Mouse (Mus musculus) MN1 (cell line): Measurements from ENCODE around the gene Arhgdib.
A peak's percentile ranks its signal among the peaks of the same experiment; 100 is the strongest.
"Not testable (repeated sequence)": the region's sequence is repeated elsewhere in the genome, so short reads cannot be mapped to it uniquely, and the experiment has no call there.

Experiments used
- DNase-seq: peaks from one replicate; pipeline ENCODE4 v3.0.0-alpha.2; 2016; ENCODE audit warnings: low spot score

Gene Arhgdib

DNA sequence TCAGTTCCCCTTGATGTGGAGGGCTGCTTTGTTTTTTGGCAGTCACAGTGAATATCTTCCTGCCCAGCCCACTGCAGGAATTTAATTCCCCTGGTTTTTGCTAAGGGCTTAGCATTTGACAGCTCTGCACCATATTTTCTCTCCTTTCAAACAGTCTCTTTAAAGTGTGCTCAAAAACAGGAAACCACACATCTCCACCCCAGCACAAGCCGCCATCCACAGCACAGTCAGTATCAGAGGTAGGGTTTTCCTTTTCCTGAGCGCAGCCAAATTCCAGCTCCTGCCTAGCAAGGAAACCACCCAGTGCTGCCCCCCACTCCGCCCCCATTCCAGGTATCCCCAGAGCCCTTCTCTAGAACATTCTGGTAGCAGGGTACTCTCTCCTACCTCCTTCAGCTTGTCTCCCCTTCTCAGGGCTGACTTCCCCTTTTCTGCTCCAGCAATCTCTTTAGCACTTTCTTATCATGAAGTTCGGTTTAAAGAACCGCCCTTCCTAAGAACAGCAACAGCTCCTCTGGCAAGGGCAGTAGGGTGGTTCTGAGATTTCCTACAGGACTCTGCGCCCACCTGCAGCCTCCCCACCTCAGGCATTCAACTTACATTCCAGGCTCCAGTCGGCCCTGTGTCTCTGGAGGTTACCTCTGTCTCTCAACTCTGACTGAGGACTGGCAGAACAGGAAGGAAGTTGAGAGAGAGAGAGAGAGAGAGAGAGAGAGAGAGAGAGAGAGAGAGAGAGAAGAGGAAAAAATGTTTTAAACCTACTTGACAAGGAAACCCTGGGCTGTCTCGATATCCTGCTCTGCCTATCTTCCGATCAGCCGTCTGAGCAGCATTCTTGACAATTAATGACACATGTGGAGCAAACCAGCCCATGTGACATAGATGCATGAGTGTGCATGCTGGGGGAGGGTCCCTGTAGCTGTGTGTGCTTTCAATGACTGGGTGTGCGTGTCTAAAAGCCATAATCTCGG, at the start of gene Arhgdib:
TSS of gene Arhgdib (minus strand) at position 849 of the 971 bp plus-strand sequence.
- no peak for DNase-seq

DNA sequence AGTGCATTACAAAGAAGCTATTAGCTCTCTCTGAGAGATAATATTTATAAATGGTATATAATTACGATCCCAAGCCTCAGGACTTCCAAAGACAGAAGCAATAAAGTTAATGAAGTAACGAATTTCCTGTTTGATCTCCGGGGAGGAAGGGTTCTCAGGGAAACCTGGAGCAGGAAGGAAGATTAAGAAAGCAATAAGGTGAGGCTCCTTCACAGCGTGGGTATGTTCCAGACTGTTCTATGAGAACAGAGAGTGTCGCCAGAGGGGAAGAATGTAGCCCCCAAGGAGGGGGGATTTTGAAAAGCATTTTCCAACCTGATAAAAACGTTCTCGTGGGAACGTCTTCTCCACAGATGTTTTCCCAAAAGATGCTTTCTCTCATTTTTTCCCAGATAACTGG, 48.9 kb upstream of the Arhgdib start:
- no peak for DNase-seq

DNA sequence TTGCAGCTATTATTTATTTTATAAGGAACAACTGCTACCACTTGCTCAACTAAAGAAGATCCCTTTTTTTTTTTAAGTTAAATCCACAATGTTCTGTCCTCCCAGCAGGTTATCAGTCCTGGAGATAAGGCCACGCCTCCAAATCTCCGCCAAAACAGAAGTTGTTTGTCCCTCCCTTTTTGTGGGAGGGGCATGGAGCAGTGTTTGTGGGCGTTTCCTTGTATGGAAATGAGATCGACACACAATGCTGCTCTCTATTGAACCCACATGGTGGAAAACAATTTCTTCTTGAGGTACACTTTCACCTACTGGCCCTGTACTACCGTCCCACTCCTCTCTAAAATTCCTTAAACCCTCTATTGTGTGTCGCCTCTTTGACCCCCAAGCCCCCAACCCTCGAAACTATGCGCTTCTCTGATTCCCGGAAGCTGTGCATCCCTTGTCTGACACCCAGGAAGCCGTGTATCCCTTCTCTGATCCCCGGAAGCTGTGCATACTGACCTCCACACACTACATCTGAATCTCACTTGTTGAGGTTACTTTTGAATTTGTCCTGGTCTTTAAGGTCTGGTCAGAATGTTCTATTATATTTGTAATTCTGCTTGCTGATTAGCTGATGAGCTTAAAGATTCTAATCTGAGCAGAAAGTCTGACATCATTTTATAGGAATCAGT, 48.3 kb upstream of the Arhgdib start:
- no peak for DNase-seq

DNA sequence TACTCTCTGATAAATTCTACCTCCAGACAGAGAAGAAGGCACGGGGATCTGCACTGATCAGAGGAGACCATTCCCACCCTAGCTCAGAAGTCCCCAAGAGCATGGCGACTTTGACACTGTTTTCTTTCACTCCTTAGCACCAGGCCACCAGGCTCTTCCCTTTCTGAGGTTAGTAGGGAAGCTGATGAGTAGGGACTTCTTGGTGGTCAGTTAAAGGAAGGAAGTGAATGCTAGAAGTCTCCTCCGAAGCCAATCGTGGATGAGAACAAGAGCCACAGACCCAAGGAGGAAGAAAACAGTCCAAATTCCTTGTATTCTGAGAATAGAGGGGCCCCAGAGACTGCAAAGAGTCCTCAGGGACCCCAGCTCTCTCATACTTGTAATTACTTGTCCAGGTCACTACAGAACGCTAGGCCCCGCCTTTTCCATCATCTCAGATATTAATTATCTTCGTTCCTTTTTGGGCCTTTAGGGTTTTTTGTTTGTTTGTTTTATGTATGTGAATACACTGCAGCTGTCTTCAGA, 46.9 kb upstream of the Arhgdib start:
- DNase-seq: no peak

DNA sequence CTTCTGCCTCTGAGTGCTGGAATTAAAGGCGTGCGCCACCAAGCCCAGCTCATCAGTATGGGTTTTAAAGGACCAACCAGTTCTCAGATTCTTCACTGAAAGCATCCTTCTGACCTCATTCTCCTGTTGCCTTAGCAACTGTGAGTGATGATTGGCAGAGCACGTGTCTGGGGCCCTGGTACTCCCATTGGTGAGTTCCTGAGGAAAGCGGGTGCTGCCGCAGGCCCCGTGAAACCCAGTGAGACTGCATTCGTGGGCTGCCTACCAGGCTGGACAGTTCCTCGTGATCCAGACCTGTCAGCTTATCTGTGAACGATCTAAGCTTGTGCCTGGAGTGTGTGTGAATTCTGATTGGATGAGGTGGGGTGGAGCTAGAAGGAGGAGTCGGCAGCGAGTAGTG, 45.0 kb upstream of the Arhgdib start:
- DNase-seq: no peak

DNA sequence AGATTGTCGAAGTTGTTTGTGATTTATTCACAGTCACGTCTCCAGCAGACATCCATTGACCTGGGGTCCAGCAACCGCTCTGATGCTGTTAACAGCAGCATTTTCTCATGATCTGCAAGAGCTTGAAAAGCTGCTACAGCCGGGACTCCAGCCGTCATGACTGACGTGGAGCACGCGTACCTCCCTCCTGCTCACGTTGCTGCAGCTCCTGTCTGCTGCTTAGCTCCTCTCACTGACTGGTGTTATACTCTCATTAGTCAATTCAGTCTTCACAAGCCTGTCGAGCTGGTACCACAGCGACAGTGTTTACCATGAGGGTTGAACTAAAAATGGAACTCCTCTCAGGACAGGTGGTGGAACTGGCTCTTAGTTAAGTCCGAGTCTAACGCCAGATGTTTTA, 44.3 kb upstream of the Arhgdib start:
- no peak for DNase-seq

DNA sequence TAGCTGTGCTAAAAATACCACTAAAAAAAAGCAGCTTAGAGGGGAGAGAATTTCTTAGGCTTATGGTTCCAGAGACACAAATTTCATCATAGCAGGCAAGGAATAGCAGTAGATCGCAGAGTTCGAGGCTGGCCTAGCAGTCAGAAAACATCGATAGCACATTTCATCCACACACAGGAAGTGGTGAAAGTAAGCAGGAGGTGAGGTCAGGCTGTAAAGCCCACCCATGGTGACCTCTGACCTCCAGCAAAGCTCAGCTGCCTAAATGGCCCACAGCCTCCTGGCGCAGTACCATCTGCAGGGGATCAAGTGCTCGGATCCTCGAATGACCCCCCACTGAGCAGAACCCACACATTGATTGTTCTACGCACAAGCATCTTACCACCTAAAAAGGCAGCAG, 41.5 kb upstream of the Arhgdib start:
- DNase-seq: no peak

DNA sequence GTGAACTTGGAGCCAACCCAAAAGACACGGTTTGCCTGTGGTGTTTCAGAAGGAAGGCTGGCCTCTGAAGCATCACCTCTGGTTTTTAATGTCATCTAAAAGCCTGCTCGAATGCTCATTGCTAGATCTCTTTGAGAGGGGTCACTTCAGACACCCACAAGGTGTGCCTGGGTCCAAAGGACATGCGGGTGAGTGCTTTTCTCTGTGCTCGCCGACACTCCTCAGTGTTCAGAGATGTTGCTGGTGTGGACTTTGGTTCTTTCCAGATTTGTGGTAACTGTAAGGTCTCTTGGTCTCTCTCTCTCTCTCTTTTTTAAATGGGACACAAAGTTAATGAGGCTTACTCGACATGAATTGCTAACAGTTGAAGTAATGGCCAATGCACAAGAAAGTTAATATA, 40.9 kb upstream of the Arhgdib start:
- no peak for DNase-seq

DNA sequence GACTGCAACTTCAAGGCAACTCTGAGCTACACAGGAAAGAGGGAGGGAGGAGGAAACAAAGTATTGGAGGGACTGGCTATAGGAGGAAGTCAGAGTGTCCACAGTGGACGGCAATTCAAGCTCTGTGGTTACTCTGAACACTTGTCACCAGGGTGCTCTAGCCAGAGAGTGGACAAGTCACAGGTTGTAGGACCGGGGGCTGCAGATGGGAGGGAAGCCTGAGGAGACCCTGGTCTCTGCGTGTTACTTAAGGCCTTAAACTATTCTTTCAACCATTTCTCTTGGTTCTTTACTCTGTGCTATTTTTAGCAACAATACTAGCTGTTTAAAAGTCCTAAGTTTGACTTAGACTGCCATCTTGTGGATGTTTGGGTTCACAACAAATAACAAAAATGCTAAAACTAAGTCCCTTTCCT, 38.6 kb upstream of the Arhgdib start:
- peak; percentile 9 for DNase-seq

DNA sequence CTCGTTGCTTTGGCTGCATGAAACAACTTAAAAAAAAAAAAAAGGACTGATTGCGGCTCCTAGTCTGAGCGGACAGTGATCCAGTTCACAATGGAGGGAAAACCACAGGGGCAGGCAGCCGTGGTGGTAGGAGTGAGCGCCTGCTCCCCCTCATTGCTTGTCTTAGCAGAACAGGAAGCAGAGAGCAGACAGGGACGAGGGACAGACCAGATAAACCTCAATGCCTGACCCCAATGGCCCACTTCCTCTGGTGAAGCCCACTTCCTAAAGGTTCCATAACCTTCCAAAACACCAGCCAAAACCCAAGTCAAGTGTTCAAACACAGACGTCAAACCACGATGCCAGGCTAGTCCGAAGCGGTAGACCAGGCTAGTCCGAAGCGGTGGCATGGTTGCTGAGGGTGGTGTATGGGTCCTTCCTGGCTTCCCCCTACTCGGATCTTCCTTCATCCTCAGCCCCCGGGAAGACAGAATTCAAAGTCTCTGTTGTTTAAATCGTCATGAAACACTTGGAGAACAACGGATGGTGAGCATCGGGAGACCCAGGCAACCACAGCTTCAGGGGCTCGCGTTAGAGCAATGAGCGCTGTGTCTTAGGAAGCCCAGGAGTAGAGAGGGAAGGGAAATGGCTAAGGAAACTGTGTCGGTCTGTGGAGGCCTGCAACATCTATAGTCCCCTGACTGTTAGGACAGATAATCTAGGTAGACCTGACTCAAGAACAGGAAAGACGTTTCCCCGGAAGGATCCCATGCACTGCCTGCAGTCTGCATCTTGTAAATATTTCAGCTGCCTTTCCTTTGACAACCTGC, 37.8 kb upstream of the Arhgdib start:
- DNase-seq: no peak

DNA sequence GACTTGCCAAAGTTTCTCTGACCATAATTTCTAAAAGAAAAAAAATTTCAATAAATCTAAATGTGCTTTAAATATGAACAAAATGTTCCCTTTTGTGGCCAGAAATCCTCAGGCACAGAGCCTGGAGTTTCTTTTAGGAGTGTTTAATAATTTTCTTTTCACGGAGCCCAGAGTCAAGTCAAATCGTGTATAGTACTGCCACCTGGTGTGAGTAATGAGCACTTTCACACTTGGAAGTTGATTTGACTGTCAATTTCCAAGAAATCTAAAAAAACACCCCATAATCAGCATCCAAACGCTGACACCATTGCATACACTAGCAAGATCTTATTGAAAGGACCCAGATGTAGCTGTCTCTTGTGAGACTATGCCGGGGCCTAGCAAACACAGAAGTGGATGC, 27.2 kb upstream of the Arhgdib start:
- not testable (repeated sequence) for DNase-seq

DNA sequence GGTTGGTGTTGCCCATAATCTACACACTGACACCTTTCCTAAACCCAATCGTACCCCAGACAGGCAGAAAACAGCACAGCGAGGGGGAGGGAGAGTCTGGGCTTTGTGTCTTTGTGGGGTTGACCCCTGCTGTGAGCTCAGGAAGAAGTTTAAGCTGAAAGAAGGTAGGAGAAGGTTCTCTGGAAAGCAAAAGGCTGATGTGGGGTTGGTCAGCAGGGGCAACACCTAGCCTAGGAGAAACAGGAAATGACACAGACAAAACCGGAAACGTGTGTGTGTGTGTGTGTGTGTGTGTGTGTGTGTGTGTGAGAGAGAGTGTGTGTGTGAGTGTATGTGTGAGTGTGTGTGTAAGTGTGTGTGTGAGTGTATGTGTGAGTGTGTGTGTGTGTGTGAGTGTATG, 25.8 kb upstream of the Arhgdib start:
- DNase-seq: no peak

DNA sequence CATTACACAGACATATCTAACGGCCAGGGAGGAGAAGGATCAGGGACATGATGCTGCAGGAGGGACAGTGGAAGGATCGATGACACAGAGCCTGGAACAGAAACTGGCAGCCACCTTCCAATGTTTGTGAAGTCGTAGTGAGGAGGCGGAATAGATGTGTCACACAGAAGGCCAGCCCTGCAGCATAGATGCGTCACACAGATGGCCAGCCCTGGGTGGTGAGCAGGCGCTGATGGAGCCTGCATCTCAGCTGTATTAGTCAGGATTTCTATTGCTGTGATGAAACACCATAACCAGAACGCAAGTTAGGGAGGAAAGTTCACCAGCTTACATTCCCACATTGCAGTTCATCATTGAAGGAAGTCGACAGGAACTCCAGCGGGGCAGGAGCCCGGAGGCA, 24.2 kb upstream of the Arhgdib start:
- DNase-seq: no peak

DNA sequence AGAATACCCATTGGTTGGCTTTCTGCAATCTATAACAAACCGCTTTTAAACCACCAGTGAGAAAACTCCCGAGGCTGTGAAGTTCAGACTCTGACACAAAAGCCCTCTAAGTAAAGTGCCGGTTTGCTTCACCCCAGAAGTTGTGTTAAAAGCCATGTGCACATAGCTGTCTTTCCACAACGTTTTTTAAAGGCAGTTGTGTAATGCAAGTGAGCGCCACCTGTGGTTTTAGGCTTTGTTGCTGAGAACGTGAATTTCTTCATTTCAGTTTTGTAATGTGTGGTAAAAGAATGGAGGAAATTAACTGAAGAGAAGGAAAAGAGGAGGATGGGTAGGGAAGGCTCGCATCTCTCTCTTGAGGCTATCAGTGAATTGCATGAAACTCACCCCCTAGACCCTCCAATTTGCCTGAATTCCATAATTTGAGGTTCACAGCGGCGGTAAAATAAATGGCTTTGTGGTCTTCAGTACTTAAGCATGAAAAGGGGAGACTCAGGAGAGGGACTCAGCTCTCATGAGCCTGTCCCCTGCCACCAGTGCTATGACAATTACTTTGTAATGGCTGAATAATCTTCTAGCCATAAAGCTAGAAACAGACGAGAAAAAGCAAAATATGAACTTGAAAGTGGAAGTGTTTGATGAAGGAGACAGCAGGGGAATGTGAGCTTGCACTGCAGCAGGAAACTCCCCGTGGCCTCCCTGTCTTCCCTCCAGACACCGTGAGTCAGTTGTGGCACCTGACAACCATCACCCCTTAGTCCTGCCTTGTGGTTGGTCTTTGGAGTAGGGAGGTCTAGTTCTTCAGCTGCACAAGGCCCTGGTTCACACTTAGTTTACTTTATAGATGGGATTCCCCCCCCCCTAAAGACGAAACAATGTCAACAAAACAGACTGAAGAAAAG, 23.2 kb upstream of the Arhgdib start:
- DNase-seq: no peak

DNA sequence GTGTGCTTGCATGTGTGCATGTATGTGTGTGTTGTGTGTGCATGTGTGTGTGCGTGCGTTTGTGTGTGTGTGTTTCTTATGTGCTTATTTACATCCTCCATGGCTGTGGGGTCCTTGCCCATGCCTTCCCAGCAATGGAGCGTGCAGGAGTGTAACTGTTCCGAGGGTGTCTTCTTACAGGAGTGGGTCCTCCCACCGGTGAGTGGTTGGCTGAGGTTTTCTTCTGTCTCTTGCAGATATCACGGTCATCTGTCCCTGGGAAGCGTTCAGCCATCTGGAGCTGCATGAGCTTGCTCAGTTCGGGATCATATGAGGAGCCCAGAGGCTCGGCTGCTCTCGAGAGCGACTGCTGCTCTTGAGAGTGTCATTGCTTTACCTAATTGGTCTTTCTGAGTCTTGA, 21.3 kb upstream of the Arhgdib start:
- no peak for DNase-seq

DNA sequence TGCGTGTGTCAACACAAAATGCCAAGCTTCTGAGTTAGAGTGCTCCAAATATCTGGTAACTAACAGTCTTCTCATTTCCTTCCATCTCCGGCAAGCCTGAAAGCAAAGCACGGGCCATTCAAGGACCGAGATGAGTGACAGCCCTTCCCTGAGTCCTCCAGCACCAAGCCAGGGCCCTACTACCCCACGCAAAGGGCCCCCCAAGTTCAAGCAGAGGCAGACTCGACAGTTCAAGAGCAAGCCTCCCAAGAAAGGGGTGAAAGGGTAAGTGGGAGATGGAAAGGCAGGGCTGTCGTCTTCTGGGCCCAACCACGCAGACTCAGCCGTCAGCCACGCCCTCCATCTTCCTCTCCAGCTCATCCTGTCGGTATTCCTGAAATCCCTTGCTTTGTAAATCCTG, 17.4 kb upstream of the Arhgdib start:
- DNase-seq: no peak

DNA sequence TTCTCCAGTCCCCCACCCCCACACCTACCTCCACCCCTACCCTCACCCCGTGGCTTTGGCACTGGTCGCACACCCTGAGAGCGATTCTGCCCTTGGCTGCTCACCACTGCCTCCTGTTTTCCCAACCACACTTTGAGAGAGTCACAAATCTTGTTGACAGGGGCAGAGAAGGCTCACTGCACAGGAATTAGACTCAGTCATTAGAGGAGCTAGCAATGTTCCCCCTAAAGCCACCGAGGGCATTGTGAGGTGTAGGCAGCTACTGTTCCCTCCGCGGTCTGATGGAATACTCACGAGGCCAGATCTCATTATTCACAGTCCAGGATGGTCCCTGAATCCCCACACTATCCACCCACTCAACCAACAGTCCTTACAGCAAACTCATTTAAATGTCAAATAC, 15.4 kb upstream of the Arhgdib start:
- no peak for DNase-seq

DNA sequence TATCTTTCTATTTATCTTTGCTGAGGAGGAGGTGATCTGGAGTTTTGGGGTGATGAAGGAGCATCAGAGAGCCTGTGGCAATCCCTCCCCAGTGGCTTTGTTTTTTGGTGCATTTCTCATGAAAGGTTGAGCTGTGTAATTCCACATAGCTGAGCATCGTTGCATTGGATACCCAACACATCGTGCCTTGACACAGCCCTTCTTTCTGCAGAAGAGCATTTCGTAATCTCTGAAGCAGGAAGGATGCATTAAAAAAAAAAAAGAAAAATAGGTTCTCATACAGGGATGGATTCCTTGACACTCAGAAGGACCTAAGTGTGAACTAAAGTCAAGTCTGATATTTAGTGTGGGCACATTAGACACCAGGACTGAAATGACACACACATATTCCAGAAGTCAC, 13.5 kb upstream of the Arhgdib start:
- DNase-seq: no peak

DNA sequence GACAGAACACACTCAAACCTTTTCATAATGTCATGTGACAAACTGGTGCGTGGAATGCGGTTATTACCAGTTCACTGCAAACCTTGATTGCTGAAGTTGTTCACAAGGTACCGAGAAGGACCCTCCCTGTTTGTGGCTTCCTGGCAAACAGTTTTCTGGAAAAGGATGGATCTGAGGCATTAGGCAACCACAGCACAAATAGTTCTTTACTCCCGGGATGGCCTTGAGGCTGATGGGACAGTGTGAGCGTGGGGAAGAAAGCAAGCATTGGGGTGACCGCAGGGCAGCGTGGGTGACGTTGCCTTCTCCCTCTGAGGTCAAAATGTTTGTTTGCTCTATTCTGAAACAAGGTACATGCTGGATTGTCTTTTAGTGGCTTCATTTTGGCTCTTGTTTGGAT, 13.0 kb upstream of the Arhgdib start:
- no peak for DNase-seq

DNA sequence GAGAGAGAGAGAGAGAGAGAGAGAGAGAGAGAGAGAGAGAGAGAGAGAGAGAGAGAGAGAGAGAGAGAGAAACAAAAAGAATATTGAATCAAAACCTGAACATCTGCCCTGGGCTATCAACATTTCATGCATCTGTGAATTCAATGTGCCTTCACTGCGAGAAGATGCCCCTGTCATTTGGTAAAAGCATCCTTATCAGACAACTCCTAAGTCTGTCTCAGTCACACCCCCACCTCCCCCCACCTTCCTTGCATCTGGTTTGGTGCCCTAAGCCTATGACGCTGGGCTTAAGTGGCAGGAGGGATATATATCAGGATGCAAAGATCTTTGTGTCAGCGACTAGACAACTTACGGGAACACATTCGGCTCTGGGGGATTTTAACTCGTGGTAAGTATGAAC, 12.5 kb upstream of the Arhgdib start:
- DNase-seq: no peak

DNA sequence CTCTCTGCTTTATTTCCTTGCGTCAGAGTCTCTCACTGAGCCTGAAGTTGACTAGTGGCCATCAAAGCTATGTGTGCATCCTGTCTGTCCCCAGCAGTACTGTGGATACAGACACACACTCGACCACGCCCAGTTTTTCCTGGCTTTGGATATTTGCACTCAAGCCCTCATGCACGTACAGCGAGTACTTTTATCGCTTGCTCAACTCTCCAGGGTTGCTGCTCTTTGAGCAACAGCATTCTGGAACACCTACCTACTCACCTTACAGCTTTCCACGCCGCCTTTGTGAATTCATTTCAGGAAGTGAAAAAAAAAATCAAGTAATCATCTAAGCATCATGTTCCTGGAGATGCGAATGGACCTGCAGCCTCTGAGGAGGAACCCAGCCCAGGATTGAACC, 11.2 kb upstream of the Arhgdib start:
- DNase-seq: no peak
